Mouse (Mus musculus): ENCODE results near the gene Trim28.

GRCm38 (mm10) chr7:12949872-12950229, 49.1 kb upstream of the Trim28 start:
- TF ChIP-seq POLR2A (IDR thresholded peaks at IDR 0.05; ENCODE audit: low read depth, low read length): no peak
- TF ChIP-seq CTCF (IDR thresholded peaks at IDR 0.05; ENCODE audit: borderline replicate concordance, insufficient read depth, low read length): no peak
